Mouse (Mus musculus) hindbrain, embryonic 16.5 days (tissue): ENCODE data around the gene Glb1. TPM values are rescaled to one million over a fixed set of nuclear protein-coding genes. Genes with fewer than 3 reads are reported as not detected.
A peak's percentile ranks its signal among the peaks of the same experiment; 100 is the strongest.

Experiments
- ATAC-seq: fragments of 200-750 bp; cut with Nextera tagmentation; 2 replicates; pipeline ENCODE4 v1.8.0; 2017; ENCODE audit warnings: moderate TSS enrichment, moderate library complexity
- H3K27ac ChIP-seq: fragments of 300-500 bp; sonication (generic); 2 replicates; pipeline ENCODE4 v1.5.1; 2014; ENCODE audit warnings: low read depth, mild to moderate bottlenecking, control low read depth, low read length, moderate library complexity
- H3K27me3 ChIP-seq: fragments of 300-500 bp; sonication (generic); replicated peaks from 2 replicates; pipeline ENCODE4 v1.6.1; 2014; ENCODE audit warnings: low read length; ENCODE audit not compliant: control insufficient read depth, insufficient read depth
- H3K36me3 ChIP-seq: fragments of 300-500 bp; sonication (generic); 2 replicates; pipeline ENCODE4 v1.6.1; 2014; ENCODE audit warnings: mild to moderate bottlenecking, low read length, moderate library complexity, mixed read lengths; ENCODE audit not compliant: control insufficient read depth, insufficient read depth
- H3K4me1 ChIP-seq: fragments of 300-500 bp; sonication (generic); 2 replicates; pipeline ENCODE4 v1.6.1; 2014; ENCODE audit warnings: low read depth, low read length; ENCODE audit not compliant: control insufficient read depth, insufficient read depth
- H3K4me2 ChIP-seq: fragments of 300-500 bp; sonication (generic); 2 replicates; pipeline ENCODE4 v1.6.1; 2014; ENCODE audit warnings: mild to moderate bottlenecking, low read length, control low read depth, moderate library complexity
- H3K4me3 ChIP-seq: fragments of 300-500 bp; sonication (generic); 2 replicates; pipeline ENCODE4 v1.5.1; 2014; ENCODE audit warnings: mild to moderate bottlenecking, low read length, control low read depth, moderate library complexity
- H3K9ac ChIP-seq: fragments of 300-500 bp; sonication (generic); 2 replicates; pipeline ENCODE4 v1.6.1; 2014; ENCODE audit warnings: low read depth, mild to moderate bottlenecking, control low read depth, low read length, moderate library complexity
- H3K9me3 ChIP-seq: fragments of 300-500 bp; sonication (generic); 2 replicates; pipeline ENCODE4 v1.6.1; 2014; ENCODE audit warnings: mild to moderate bottlenecking, low read length, moderate library complexity; ENCODE audit not compliant: control insufficient read depth
- WGBS: fragments of 180-500 bp; shearing (Covaris S2); extraction: QIAGEN DNeasy Blood & Tissue Kit; methylation state at CpG from one replicate; pipeline ENCODE4 v1.1.7; 2014; 5-methylcytosine and 5-hydroxymethylcytosine counted together
- polyA plus RNA-seq: library from polyadenylated mRNA; unstranded; fragments of >200 nt; fragmentation: Nextera tagmentation; extraction: Ambion mirVana; gene quantifications from 2 replicates; pipeline ENCODE4 v1.2.1, GENCODE M21; 2015

Gene Glb1
- polyA plus RNA-seq, 1 experiment from 2014 or later: 40.1 TPM

- 85% methylated on average over 23 of the region's 23 CpGs for WGBS
These were observed 86.8 kb downstream of the Glb1 start for GRCm38 (mm10) chr9:114487481-114488258.

GRCm38 (mm10) chr9:114496469-114496868, 95.6 kb downstream of the Glb1 start:
- H3K4me2 ChIP-seq: no peak overlapping the region
- 83% methylated on average over 7 of the region's 7 CpGs for WGBS
- H3K4me3 ChIP-seq: no peak overlapping the region
- ATAC-seq: no peak
- H3K27ac ChIP-seq: no peak overlapping the region
- no peaks in the 10 kb centered on the region for H3K36me3 ChIP-seq
- H3K9me3 ChIP-seq: no peaks in the 10 kb centered on the region
- H3K4me1 ChIP-seq: peaks cover 3% of the 10 kb centered on the region; the same call in 1 of the 2 replicates
- no peaks in the 10 kb centered on the region for H3K27me3 ChIP-seq
- H3K9ac ChIP-seq: no peak overlapping the region

More at GRCm38 (mm10) chr9:114487481-114488258, 86.8 kb downstream of the Glb1 start:
- no peaks in the 10 kb centered on the region for H3K9me3 ChIP-seq
- no peaks in the 10 kb centered on the region for H3K36me3 ChIP-seq
- ATAC-seq: no peak
- no peaks in the 10 kb centered on the region for H3K4me1 ChIP-seq
- H3K27me3 ChIP-seq: no peaks in the 10 kb centered on the region
- no peak overlapping the region for H3K4me3 ChIP-seq
- no peak overlapping the region for H3K27ac ChIP-seq
- H3K9ac ChIP-seq: no peak overlapping the region
- no peak overlapping the region for H3K4me2 ChIP-seq

- Histone ChIP-seq H3K9ac (no peak overlapping the region), H3K27ac (no peak overlapping the region), H3K27me3 (no peaks in the 10 kb centered on the region), H3K4me3 (no peak overlapping the region), H3K36me3 (no peaks in the 10 kb centered on the region), H3K9me3 (no peaks in the 10 kb centered on the region), H3K4me1 (peaks cover 3% of the 10 kb centered on the region; the same call in 1 of the 2 replicates), H3K4me2 (peak overlapping the region; percentile 27)
- 0 out of 2 replicates have a peak, but pooled peaks have one; percentile 48 for ATAC-seq
- 7% methylated on average over 11 of the region's 11 CpGs for WGBS
These were observed 97.3 kb downstream of the Glb1 start for GRCm38 (mm10) chr9:114498218-114498617.

DNA sequence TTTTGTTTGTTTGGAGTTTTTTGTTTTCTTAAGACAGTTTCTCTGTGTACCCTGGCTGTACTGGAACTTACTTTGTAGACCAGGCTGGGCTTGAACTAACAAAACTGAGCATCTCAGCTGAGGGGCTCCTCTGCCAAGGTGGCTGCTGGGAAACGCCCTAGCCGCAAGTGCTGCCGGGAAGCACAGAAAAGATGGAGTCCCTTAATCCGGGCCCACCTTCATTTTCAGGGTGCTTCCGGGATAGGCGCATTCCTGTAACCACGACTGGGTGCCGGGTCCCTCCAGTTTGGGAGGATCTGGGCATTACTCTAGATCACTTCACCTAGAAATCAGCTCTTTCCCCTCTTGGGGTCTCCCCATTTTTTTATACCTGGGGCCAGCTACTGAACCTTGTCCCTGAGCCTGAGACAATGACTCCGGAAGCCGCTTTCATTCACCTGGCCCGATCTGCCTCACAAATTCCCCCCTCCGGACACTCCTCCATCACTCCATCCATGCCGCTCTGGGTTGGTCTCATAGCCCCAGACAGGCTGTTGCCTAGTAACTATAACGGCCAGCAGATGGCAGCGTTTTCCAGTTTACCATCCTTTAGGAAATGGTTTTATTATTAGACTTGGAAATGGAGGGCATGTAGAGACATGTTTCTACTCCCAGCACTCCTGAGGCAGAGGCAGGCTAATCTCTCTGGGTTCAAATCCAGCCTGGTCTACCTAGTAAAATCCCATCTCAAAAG, 99.1 kb downstream of the Glb1 start:
- Histone ChIP-seq H3K4me1 (peaks cover 3% of the 10 kb centered on the region; the same call in 1 of the 2 replicates), H3K4me3 (no peak overlapping the region), H3K36me3 (no peaks in the 10 kb centered on the region), H3K9ac (no peak overlapping the region), H3K27ac (no peak overlapping the region), H3K4me2 (no peak overlapping the region), H3K9me3 (no peaks in the 10 kb centered on the region), H3K27me3 (no peaks in the 10 kb centered on the region)
- 20% methylated on average over 15 of the region's 15 CpGs for WGBS
- no peak for ATAC-seq

- Histone ChIP-seq H3K4me2 (no peak overlapping the region), H3K36me3 (no peaks in the 10 kb centered on the region), H3K4me1 (peaks cover 3% of the 10 kb centered on the region; the same call in 1 of the 2 replicates), H3K27ac (no peak overlapping the region), H3K9me3 (no peaks in the 10 kb centered on the region), H3K9ac (no peak overlapping the region), H3K4me3 (no peak overlapping the region), H3K27me3 (no peaks in the 10 kb centered on the region)
- WGBS: 94% methylated on average over 7 of the region's 7 CpGs
- ATAC-seq: no peak
These were observed 100.2 kb downstream of the Glb1 start for GRCm38 (mm10) chr9:114501111-114501510.

- Histone ChIP-seq H3K4me2 (no peak overlapping the region), H3K27me3 (no peaks in the 10 kb centered on the region), H3K9ac (no peak overlapping the region), H3K27ac (no peak overlapping the region), H3K4me1 (peaks cover 3% of the 10 kb centered on the region; the same call in 1 of the 2 replicates), H3K9me3 (no peaks in the 10 kb centered on the region), H3K36me3 (no peaks in the 10 kb centered on the region), H3K4me3 (no peak overlapping the region)
- no peak for ATAC-seq
- WGBS: 96% methylated on average over 11 of the region's 11 CpGs
These were observed 101.0 kb downstream of the Glb1 start for GRCm38 (mm10) chr9:114501913-114502312.

GRCm38 (mm10) chr9:114502711-114503427, 102.0 kb downstream of the Glb1 start:
- Histone ChIP-seq H3K36me3 (no peaks in the 10 kb centered on the region), H3K4me2 (no peak overlapping the region), H3K9ac (no peak overlapping the region), H3K27ac (no peak overlapping the region), H3K27me3 (no peaks in the 10 kb centered on the region), H3K4me3 (no peak overlapping the region), H3K4me1 (peaks cover 3% of the 10 kb centered on the region; the same call in 1 of the 2 replicates), H3K9me3 (no peaks in the 10 kb centered on the region)
- ATAC-seq: no peak
- WGBS: 77% methylated on average over 15 of the region's 15 CpGs

- no peak within 1 kb of the TSS for H3K4me3 ChIP-seq
- H3K4me1 ChIP-seq: no peaks in the 10 kb centered on the region
- no peak within 1 kb of the TSS for H3K27ac ChIP-seq
- no peaks in the 10 kb centered on the region for H3K9me3 ChIP-seq
- no peak for ATAC-seq
- H3K9ac ChIP-seq: no peak within 1 kb of the TSS
- no peaks in the 10 kb centered on the region for H3K27me3 ChIP-seq
- H3K4me2 ChIP-seq: no peak within 1 kb of the TSS
- H3K36me3 ChIP-seq: no peaks in the 10 kb centered on the region
- 92% methylated on average over 9 of the region's 9 CpGs for WGBS
These were observed 103.9 kb downstream of the Glb1 start, which contains the start of gene Ccr4 for GRCm38 (mm10) chr9:114504816-114505215. Gene Ccr4 (minus strand): TSS chr9:114504916.
